Mouse (Mus musculus): ENCODE measurements around the gene Pde2a. TPM values are rescaled to one million over a fixed set of nuclear protein-coding genes. Genes with fewer than 3 reads are reported as not detected.

Pde2a gene
- polyA plus RNA-seq, 1 experiment = 12.2 TPM

DNA sequence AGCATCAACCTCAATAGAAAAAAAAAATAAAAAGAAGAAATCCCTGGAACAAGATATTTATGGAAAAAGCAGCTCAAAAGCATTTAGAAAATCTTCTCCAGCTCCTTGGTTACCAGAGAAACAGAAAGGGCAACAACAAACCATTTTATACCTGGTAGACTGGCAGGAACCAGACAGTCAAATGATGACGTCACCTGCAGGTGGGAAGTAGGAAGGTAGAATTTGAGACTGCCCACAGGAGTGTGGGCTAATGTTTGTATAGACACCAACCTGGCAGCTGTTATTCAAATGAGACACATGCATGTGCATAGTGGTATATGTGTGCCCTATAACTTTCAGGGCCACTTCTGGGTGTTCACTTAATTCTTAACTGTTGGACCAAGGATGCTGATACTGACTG is 100.2 kb downstream of the Pde2a start:
- no peak overlapping the region for H3K27ac ChIP-seq (replicated peaks; ENCODE audit: low read depth, low read length)
- no peaks in the 10 kb centered on the region for H3K4me1 ChIP-seq (ENCODE audit: control insufficient read depth, insufficient read depth, insufficient read length, low read length)
- H3K4me3 ChIP-seq (ENCODE audit: insufficient read depth, low read depth, low read length) = no peak overlapping the region

DNA sequence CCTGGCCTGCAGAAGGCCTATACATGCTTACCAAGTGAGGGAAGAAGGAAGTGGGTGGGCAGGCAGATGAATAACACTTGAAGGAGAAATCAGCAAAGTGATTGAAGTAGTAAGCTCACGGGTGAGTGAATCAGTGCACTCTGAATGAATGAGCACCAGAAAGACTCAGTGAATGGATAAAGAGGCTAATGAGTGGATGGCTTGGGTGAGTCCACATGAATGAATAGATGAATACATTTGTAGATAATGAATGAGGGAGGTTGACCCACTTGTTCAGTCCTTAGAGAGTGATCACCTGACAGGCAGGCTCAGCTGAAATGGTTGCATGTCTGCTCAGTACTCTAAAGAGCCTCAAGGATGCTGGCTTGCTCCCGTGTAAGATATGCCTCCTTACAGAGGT is 101.7 kb downstream of the Pde2a start:
- Histone ChIP-seq H3K4me3 (ENCODE audit: insufficient read depth, low read depth, low read length) (no peak overlapping the region), H3K27ac (replicated peaks; ENCODE audit: low read depth, low read length) (no peak overlapping the region), H3K4me1 (ENCODE audit: control insufficient read depth, insufficient read depth, insufficient read length, low read length) (no peaks in the 10 kb centered on the region)

DNA sequence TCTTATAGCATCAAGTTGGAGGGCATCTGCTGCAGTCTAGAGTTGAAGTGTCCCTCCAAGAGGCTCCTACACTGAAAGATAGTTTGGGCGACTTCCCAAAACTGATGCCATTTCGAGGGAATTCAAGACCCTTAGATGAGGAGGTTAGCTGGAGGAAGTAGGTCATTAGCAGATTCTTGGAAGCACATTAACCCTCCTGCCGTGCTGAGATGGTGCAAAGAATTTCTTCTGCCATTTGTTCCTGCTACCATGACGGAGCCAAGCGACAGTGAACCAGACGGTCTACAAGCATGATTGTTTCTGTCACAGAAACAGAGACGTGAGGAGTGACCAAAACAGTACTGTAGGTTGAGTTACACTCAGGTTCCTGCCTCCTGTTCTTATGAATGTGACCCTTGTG is 105.0 kb downstream of the Pde2a start:
- Histone ChIP-seq H3K4me3 (ENCODE audit: insufficient read depth, low read depth, low read length) (no peak overlapping the region), H3K4me1 (ENCODE audit: control insufficient read depth, insufficient read depth, insufficient read length, low read length) (no peaks in the 10 kb centered on the region), H3K27ac (replicated peaks; ENCODE audit: low read depth, low read length) (no peak overlapping the region)

DNA sequence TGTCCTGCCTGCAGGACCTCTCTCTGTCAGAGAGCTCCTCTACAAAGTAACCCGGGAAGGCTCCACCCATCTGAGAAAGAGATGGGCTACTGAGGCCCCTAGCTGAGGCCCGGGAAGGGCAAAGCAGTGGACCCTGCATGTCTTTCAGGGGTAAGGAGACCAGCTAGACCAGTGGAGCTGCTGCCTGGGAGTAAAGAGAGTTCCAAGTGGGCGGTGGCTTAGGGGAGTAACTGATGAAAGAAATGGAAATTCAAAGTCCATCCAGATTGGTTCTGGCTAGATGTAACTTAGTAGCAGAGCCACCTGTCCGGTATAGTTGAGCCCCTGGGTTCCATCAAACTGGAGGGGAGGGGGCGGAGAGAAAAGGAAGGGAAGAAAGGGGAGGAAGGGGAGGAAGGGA is 112.9 kb downstream of the Pde2a start:
- Histone ChIP-seq H3K4me3 (ENCODE audit: insufficient read depth, low read depth, low read length) (no peak overlapping the region), H3K27ac (replicated peaks; ENCODE audit: low read depth, low read length) (no peak overlapping the region), H3K4me1 (ENCODE audit: control insufficient read depth, insufficient read depth, insufficient read length, low read length) (no peaks in the 10 kb centered on the region)

DNA sequence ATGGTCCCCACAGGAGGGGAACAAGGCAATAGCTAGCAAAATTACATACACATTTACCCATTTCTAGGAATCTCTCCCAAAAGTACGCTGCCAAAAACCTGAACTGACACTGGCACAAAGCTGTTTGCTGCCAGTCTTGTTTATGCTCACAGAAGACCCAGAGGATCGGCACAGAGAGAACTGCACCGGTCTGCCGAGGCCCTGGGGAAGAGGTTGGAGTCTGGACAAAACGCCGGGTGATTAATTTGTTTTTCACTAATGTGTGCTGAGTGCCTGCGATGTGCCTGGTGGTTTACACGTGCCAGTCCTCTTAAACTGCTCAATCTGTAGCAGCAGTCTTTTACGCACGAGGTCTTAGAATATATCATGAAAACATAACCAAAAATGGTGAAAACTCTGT is 113.6 kb downstream of the Pde2a start:
- no peak overlapping the region for H3K4me3 ChIP-seq (ENCODE audit: insufficient read depth, low read depth, low read length)
- H3K4me1 ChIP-seq (ENCODE audit: control insufficient read depth, insufficient read depth, insufficient read length, low read length) = no peaks in the 10 kb centered on the region
- H3K27ac ChIP-seq (replicated peaks; ENCODE audit: low read depth, low read length) = no peak overlapping the region

DNA sequence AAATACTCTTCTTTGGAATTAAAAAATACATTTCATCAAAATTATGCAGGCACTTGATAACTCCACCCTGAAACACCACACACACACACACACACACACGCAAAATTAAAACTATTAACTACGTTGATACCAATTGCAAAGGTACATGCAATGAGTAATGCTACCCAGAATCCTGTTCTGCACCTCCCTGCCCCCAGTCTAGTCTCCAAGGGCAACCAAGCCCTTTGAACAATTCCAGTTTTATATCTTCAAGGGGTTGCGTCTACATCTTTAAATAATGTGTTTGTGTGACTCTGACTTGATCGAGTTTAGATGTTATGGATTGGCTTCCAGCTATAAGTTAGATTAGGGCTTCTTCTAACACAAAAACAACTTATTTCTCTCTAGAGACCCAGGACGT is 114.0 kb downstream of the Pde2a start:
- Histone ChIP-seq H3K4me1 (ENCODE audit: control insufficient read depth, insufficient read depth, insufficient read length, low read length) (no peaks in the 10 kb centered on the region), H3K27ac (replicated peaks; ENCODE audit: low read depth, low read length) (no peak overlapping the region), H3K4me3 (ENCODE audit: insufficient read depth, low read depth, low read length) (no peak overlapping the region)

DNA sequence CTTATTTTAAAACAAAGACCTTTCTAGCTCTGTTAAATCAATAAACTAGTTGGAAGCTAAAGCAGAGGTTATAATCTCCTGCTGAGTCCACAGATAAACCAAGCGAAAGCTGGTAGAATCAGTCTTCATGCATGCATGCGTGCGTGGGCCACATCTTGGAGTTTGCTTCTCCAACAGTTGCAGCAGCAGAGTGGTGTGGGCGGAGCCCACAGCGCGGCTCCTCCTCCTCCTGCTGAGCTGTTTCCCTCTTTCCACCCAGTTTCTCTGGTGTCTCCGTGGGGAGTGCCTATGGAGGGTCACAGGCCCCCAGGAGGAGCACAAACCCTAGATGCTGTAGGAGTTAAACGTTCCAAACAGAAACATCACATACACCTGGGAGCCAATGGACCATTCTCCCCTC is 116.0 kb downstream of the Pde2a start:
- H3K4me3 ChIP-seq (ENCODE audit: insufficient read depth, low read depth, low read length) = no peak overlapping the region
- no peaks in the 10 kb centered on the region for H3K4me1 ChIP-seq (ENCODE audit: control insufficient read depth, insufficient read depth, insufficient read length, low read length)
- 0 out of 2 replicates have a peak overlapping the region, but pooled peaks have one; percentile 53 for H3K27ac ChIP-seq (replicated peaks; ENCODE audit: low read depth, low read length)

DNA sequence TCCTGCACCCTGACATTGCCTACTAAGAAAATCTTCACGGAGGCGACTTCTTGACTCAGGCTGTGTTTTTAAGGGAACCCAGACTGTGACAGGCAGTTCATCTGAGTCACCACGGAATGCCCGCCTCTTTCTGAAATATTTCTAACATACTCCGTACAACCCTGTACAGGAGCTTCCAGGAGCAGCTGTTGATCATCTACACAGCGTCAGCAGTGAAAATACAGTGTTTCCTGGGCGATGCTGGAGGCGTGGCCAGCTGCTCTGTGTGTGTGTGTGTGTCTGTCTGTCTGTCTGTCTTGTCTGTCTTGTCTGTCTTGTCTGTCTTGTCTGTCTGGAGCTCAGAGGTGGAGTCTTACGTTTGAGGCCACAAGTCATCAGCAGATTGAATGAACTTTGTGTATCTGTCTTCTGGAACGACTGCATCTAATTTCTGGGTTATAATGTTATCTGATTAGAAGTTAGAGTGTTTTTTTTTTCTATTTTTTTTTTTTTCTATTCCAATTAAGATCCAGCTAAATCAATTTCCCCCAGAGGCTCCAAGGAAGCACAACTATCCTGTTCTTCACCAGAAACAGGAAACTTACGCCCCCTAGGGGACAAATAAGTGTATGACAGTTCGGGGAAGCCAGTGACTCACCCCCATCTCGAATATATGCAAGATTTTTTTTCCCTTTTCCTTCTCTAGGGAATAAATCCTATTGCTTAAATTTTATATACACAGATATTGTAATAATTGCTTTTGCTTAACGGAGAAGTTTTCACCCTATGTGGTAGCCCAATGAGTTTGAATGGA is 116.8 kb downstream of the Pde2a start:
- Histone ChIP-seq H3K27ac (replicated peaks; ENCODE audit: low read depth, low read length) (0 out of 2 replicates have a peak overlapping the region, but pooled peaks have one; percentile 53), H3K4me3 (ENCODE audit: insufficient read depth, low read depth, low read length) (no peak overlapping the region)

DNA sequence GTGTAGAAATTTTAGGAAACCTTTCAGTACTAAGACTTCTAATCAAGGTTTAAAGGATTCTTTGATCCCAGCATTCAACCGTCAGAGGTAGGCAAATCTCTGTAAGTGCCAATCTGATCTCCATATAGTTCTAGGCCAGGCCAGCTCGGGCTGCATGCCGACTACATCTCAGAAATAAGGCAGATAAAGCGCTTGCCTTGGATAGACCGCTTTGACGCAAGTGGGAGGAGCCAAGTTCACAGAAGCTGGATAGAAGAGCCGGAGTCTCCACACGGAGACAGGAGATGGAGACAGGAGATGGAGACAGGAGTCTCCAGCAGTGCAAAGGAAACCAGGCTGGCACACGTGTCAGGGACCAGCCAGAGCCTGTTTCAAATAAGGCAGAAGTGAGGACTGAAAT is 118.3 kb downstream of the Pde2a start:
- no peaks in the 10 kb centered on the region for H3K4me1 ChIP-seq (ENCODE audit: control insufficient read depth, insufficient read depth, insufficient read length, low read length)
- no peak overlapping the region for H3K4me3 ChIP-seq (ENCODE audit: insufficient read depth, low read depth, low read length)
- H3K27ac ChIP-seq (replicated peaks; ENCODE audit: low read depth, low read length) = no peak overlapping the region

More for the DNA sequence above, 116.8 kb downstream of the Pde2a start:
- H3K4me1 ChIP-seq (ENCODE audit: control insufficient read depth, insufficient read depth, insufficient read length, low read length) = no peaks in the 10 kb centered on the region

DNA sequence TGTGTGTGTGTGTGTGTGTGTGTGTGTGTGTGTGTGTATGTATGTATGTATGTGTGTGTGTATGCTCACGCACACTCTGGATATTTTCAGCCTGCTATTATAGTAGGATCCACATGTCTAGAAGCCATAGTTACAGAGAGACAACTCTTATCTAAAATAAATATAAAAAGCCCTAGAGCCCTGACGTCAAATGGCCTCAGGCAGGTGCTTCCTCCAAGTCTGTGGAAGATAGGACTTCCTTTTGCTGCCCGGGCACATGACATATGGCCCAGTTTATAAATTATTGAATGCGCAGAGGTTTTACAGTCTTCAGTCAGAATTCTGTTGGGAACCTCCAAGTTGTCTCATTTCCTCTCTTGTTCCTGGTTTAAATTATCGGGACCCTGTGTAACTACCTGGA is 119.2 kb downstream of the Pde2a start:
- Histone ChIP-seq H3K4me3 (ENCODE audit: insufficient read depth, low read depth, low read length) (no peak overlapping the region), H3K27ac (replicated peaks; ENCODE audit: low read depth, low read length) (no peak overlapping the region), H3K4me1 (ENCODE audit: control insufficient read depth, insufficient read depth, insufficient read length, low read length) (no peaks in the 10 kb centered on the region)

DNA sequence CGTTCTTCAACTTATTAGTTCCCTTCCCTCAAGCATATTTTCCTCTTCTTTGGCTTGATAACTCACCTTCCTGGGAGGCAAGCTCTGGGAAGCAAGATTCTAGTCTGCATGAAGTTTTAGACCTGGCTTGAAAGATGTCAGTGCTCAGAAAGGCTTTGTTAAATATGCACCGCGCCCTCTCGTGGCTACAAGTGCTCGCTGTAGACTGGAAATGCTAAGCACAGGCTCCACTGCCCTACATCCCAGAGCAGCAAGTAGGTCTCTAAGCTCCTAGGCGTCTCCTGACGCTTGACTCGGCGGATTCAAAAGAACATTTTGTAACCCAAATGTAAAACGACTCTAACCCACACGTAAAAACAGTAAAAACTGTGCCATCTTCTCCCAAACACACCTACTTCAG is 119.6 kb downstream of the Pde2a start:
- Histone ChIP-seq H3K4me3 (ENCODE audit: insufficient read depth, low read depth, low read length) (no peak overlapping the region), H3K4me1 (ENCODE audit: control insufficient read depth, insufficient read depth, insufficient read length, low read length) (no peaks in the 10 kb centered on the region), H3K27ac (replicated peaks; ENCODE audit: low read depth, low read length) (no peak overlapping the region)

DNA sequence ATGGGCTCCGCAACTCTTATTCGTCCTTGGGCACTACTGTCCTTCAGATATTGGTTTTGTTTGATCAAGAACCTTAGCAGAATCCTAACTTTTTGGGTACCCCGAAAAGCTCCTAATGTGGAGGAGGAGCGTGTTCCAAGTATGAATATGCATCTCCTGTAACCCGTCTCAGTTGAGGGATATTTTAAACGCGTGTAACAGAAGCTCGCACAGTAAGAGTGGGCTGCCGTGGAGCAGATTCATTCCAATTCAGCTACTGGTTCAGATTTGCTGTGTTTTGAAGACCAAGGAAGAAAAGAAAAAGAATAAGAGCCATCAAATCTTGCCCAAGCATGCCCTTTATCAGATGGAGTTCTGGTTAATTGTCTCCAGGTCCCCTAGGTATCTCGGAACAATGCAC is 120.2 kb downstream of the Pde2a start:
- H3K4me3 ChIP-seq (ENCODE audit: insufficient read depth, low read depth, low read length) = no peak overlapping the region
- no peaks in the 10 kb centered on the region for H3K4me1 ChIP-seq (ENCODE audit: control insufficient read depth, insufficient read depth, insufficient read length, low read length)
- no peak overlapping the region for H3K27ac ChIP-seq (replicated peaks; ENCODE audit: low read depth, low read length)

DNA sequence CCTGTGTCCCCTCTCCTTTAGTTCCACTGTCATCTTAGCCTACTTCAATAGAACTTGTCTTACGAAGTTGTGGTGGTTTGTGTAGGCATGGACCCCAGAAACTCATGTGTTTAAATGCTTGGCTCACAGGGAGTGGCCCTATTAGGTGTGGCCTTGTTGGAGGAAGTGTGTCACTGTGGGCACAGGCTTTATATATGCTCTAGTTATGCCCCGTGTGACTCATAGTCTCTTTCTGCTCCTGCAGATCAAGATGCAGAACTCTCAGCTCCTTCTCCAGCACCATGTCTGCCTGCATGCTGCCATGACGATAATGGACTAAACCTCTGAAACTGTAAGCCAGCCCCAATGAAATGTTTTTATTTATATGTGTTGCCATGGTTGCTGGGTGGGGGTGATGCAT is 126.2 kb downstream of the Pde2a start:
- Histone ChIP-seq H3K27ac (replicated peaks; ENCODE audit: low read depth, low read length) (no peak overlapping the region), H3K4me3 (ENCODE audit: insufficient read depth, low read depth, low read length) (no peak overlapping the region), H3K4me1 (ENCODE audit: control insufficient read depth, insufficient read depth, insufficient read length, low read length) (no peaks in the 10 kb centered on the region)

DNA sequence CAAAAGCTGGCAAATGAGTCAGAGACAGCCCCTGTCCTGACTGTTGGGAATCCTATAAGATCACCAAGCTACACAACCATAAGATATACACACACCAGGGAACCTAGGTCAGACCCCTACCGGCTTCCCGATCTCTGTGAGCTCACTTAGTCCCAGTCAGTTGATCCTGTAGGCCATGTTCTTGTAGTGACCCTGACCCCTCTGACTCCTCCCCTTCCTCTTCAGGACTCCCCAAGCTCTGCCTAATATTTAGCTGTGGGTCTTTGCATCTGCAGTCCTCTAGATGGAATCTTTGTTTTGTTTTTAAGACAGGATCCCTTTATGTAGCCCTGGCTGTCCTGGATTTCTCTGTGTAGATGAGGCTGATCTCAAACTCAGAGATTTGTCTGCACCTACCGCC is 127.8 kb downstream of the Pde2a start:
- Histone ChIP-seq H3K4me3 (ENCODE audit: insufficient read depth, low read depth, low read length) (no peak overlapping the region), H3K4me1 (ENCODE audit: control insufficient read depth, insufficient read depth, insufficient read length, low read length) (no peaks in the 10 kb centered on the region), H3K27ac (replicated peaks; ENCODE audit: low read depth, low read length) (no peak overlapping the region; the same call in 1 of the 2 replicates)

DNA sequence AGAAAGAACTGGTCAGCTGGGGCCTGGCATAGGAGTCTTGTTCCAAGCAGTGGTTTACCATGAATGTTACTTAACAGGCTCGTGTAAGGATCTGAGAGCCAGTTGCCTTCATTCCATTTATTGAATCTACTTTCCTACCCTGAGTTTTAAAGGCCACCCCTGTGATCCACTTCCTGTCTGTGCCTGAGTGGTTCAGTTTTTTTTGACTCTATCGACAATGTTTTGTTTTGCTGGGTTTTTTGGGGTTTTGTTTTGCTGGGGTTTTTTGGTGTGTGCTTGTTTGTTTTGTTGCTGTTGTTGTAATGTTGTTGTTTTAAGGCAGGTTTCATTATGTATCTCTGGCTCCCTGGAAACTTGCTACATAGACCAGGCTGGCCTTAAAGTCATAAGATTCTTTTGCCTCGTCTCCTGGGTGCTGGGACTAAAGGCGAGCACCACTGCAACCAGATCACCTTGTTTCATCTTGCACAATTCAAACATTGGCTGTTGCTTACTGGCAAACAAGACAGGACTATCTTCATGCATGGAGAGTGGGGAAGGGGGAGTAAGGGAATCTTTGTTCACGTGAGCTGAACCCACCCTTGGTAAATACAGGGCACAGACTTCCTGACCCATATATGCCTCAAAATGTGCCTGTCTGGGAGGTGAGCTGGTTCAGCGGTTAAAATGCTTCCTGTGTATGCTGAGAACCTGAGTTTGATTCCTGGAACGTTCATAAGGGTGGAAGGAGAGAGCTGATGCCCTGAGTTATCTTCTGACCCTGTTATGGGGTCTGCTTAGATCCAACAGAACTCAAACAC is 129.4 kb downstream of the Pde2a start:
- H3K27ac ChIP-seq (replicated peaks; ENCODE audit: low read depth, low read length) = peak overlapping the region; percentile 67
- H3K4me1 ChIP-seq (ENCODE audit: control insufficient read depth, insufficient read depth, insufficient read length, low read length) = no peaks in the 10 kb centered on the region
- H3K4me3 ChIP-seq (ENCODE audit: insufficient read depth, low read depth, low read length) = no peak overlapping the region

DNA sequence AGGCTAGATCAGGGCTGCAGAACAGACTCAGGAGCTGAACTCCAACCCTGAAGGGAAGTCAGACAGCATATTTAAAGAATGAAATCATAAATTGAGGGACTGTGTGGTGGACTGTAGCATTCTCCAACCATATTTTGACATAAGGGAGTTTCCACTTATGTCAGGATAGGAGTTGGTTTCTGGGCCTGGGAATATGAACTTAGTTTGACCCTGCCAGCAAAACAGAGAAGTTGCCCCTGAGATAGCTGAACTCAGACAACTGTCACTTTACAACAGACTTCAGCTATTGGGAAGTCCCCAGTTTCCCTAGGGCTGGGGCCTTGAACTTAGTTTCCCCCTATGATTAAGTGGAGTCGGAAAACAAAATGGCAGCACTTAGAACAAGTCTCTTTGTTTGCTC is 130.0 kb downstream of the Pde2a start:
- Histone ChIP-seq H3K27ac (replicated peaks; ENCODE audit: low read depth, low read length) (peak overlapping the region; percentile 67), H3K4me3 (ENCODE audit: insufficient read depth, low read depth, low read length) (no peak overlapping the region), H3K4me1 (ENCODE audit: control insufficient read depth, insufficient read depth, insufficient read length, low read length) (no peaks in the 10 kb centered on the region)
